Mouse (Mus musculus) limb, embryonic 10.5 days (tissue): ENCODE data around the gene Grn. TPM values are rescaled to one million over a fixed set of nuclear protein-coding genes. Genes with fewer than 3 reads are reported as not detected.

Experiments
- microRNA-seq: library from miRNA; unstranded; fragments of <30 nt; microRNA quantifications from one replicate; pipeline ENCODE4, GENCODE M21; 2017
- polyA plus RNA-seq: library from polyadenylated mRNA; unstranded; fragments of >200 nt; fragmentation: Nextera tagmentation; extraction: Ambion mirVana; gene quantifications from 2 replicates; pipeline ENCODE4 v1.2.1, GENCODE M21; 2016

The Grn gene
- polyA plus RNA-seq, 1 experiment from 2014 or later, result 93.2 TPM

Small RNA genes within 50 kb of the gene (microRNA-seq; reads per million reads assigned to microRNA genes)
- gene Mir6930, result not detected

Other genes with a start within 250 kb of the Grn start
- 125 and 146 TPM in 2 replicates for gene Lsm12, start 245.0 kb upstream of the Grn start, polyA plus RNA-seq
- gene G6pc3, start 240.7 kb upstream of the Grn start, polyA plus RNA-seq, result 41.4 and 41.6 TPM in 2 replicates
- 36.4 and 50.2 TPM in 2 replicates for gene Hdac5, start 200.1 kb upstream of the Grn start, polyA plus RNA-seq
- gene BC030867, start 181.4 kb upstream of the Grn start, polyA plus RNA-seq, result 33.4 and 35.7 TPM in 2 replicates
- 0.06 and 0.08 TPM in 2 replicates for gene Asb16, start 161.6 kb upstream of the Grn start, polyA plus RNA-seq
- 37.3 and 44.0 TPM in 2 replicates for gene Tmub2, start 145.4 kb upstream of the Grn start, polyA plus RNA-seq
- 16.6 and 20.1 TPM in 2 replicates for gene Atxn7l3, start 133.7 kb upstream of the Grn start, polyA plus RNA-seq
- 102 and 108 TPM in 2 replicates for gene Ubtf, start 110.6 kb upstream of the Grn start, polyA plus RNA-seq
- 34.5 and 37.2 TPM in 2 replicates for gene Slc4a1, start 64.1 kb upstream of the Grn start, polyA plus RNA-seq
- 1.2 and 1.3 TPM in 2 replicates for gene Rundc3a, start 36.9 kb upstream of the Grn start, polyA plus RNA-seq
- gene Slc25a39, start 22.4 kb upstream of the Grn start, polyA plus RNA-seq, result 209 and 242 TPM in 2 replicates
- 3.7 and 4.2 TPM in 2 replicates for gene Fam171a2, start 17.4 kb downstream of the Grn start, polyA plus RNA-seq
- 4.6 and 5.3 TPM in 2 replicates for gene Itga2b, start 39.8 kb downstream of the Grn start, polyA plus RNA-seq
- 67.1 and 77.1 TPM in 2 replicates for gene Gpatch8, start 126.1 kb downstream of the Grn start, polyA plus RNA-seq
- 2.5 and 3.3 TPM in 2 replicates for gene Gm11627, start 149.1 kb downstream of the Grn start, polyA plus RNA-seq
- 54.8 and 59.8 TPM in 2 replicates for gene Fzd2, start 174.1 kb downstream of the Grn start, polyA plus RNA-seq
- gene Meioc, start 233.4 kb downstream of the Grn start, polyA plus RNA-seq, result 0.14 and 0.55 TPM in 2 replicates